Mouse (Mus musculus) spleen, postnatal 36 days (tissue): ENCODE measurements around the gene Tmem35b.

Source experiments
- DNase-seq, 2 experiments: peaks; one replicate each; pipeline ENCODE4 v3.0.0; 2022; ENCODE audit warnings: low spot score in 2 of 2, mixed read lengths in 1 of 2

Gene Tmem35b

GRCm38 (mm10) chr4:127168211-127168913 lies 44.9 kb downstream of the Tmem35b start:
- peak in 1 of 2 experiments; percentile 4 for DNase-seq

- no peak for DNase-seq
Observed at GRCm38 (mm10) chr4:127168914-127169345, 45.4 kb downstream of the Tmem35b start, which contains the start of gene Dlgap3. Gene Dlgap3 (plus strand): TSS chr4:127169204.

- no peak for DNase-seq
Observed at GRCm38 (mm10) chr4:127169346-127170221, 46.1 kb downstream of the Tmem35b start.

- DNase-seq = no peak
Observed at GRCm38 (mm10) chr4:127170866-127171265, 47.4 kb downstream of the Tmem35b start.

GRCm38 (mm10) chr4:127171341-127171905 lies 47.9 kb downstream of the Tmem35b start:
- DNase-seq = no peak

- DNase-seq = no peak
Observed at GRCm38 (mm10) chr4:127172119-127172518, 48.6 kb downstream of the Tmem35b start.

- no peak for DNase-seq
Observed at GRCm38 (mm10) chr4:127172614-127173013, 49.1 kb downstream of the Tmem35b start.

- DNase-seq = peak in 1 of 2 experiments; percentile 18
Observed at GRCm38 (mm10) chr4:127173461-127173860, 50.0 kb downstream of the Tmem35b start.

GRCm38 (mm10) chr4:127174075-127174899 lies 50.8 kb downstream of the Tmem35b start:
- DNase-seq = no peak

- DNase-seq = no peak
Observed at GRCm38 (mm10) chr4:127174900-127175278, 51.4 kb downstream of the Tmem35b start.

GRCm38 (mm10) chr4:127177961-127178360 lies 54.5 kb downstream of the Tmem35b start:
- no peak for DNase-seq

- DNase-seq = no peak
Observed at GRCm38 (mm10) chr4:127178671-127179070, 55.2 kb downstream of the Tmem35b start.
